Mouse (Mus musculus): ENCODE measurements around the gene Ccdc107.
A peak's percentile ranks its signal among the peaks of the same experiment; 100 is the strongest.

Ccdc107 gene

GRCm38 (mm10) chr4:43492821-43493185 lies at the start of gene Ccdc107:
TSS of gene Ccdc107 (plus strand) at chr4:43492900.
- DNase-seq (ENCODE audit: extremely low read depth, insufficient read length, low spot score) = peak; percentile 99

GRCm38 (mm10) chr4:43443511-43443910 lies 49.2 kb upstream of the Ccdc107 start:
- DNase-seq (ENCODE audit: extremely low read depth, insufficient read length, low spot score) = peak; percentile 66

GRCm38 (mm10) chr4:43447251-43447650 lies 45.4 kb upstream of the Ccdc107 start:
- no peak for DNase-seq (ENCODE audit: extremely low read depth, insufficient read length, low spot score)

GRCm38 (mm10) chr4:43448554-43448953 lies 44.1 kb upstream of the Ccdc107 start:
- no peak for DNase-seq (ENCODE audit: extremely low read depth, insufficient read length, low spot score)

GRCm38 (mm10) chr4:43452315-43452714 lies 40.4 kb upstream of the Ccdc107 start:
- DNase-seq (ENCODE audit: extremely low read depth, insufficient read length, low spot score) = no peak

- DNase-seq (ENCODE audit: extremely low read depth, insufficient read length, low spot score) = no peak
Observed at GRCm38 (mm10) chr4:43453413-43453812, 39.3 kb upstream of the Ccdc107 start.

- no peak for DNase-seq (ENCODE audit: extremely low read depth, insufficient read length, low spot score)
Observed at GRCm38 (mm10) chr4:43454041-43454836, 38.5 kb upstream of the Ccdc107 start, which contains the start of gene Cd72. TSS of gene Cd72 (minus strand) at chr4:43454628.

GRCm38 (mm10) chr4:43456470-43456869 lies 36.2 kb upstream of the Ccdc107 start:
- DNase-seq (ENCODE audit: extremely low read depth, insufficient read length, low spot score) = no peak

- DNase-seq (ENCODE audit: extremely low read depth, insufficient read length, low spot score) = no peak
Observed at GRCm38 (mm10) chr4:43457124-43457523, 35.6 kb upstream of the Ccdc107 start.

- DNase-seq (ENCODE audit: extremely low read depth, insufficient read length, low spot score) = no peak
Observed at GRCm38 (mm10) chr4:43463102-43463501, 29.6 kb upstream of the Ccdc107 start.

GRCm38 (mm10) chr4:43465935-43466334 lies 26.8 kb upstream of the Ccdc107 start:
- DNase-seq (ENCODE audit: extremely low read depth, insufficient read length, low spot score) = no peak

GRCm38 (mm10) chr4:43466872-43467271 lies 25.8 kb upstream of the Ccdc107 start:
- DNase-seq (ENCODE audit: extremely low read depth, insufficient read length, low spot score) = no peak

- no peak for DNase-seq (ENCODE audit: extremely low read depth, insufficient read length, low spot score)
Observed at GRCm38 (mm10) chr4:43470301-43470700, 22.4 kb upstream of the Ccdc107 start.

GRCm38 (mm10) chr4:43473636-43474035 lies 19.1 kb upstream of the Ccdc107 start:
- DNase-seq (ENCODE audit: extremely low read depth, insufficient read length, low spot score) = no peak

- DNase-seq (ENCODE audit: extremely low read depth, insufficient read length, low spot score) = no peak
Observed at GRCm38 (mm10) chr4:43476604-43477003, 16.1 kb upstream of the Ccdc107 start.

GRCm38 (mm10) chr4:43477857-43478533 lies 14.7 kb upstream of the Ccdc107 start:
- no peak for DNase-seq (ENCODE audit: extremely low read depth, insufficient read length, low spot score)

- no peak for DNase-seq (ENCODE audit: extremely low read depth, insufficient read length, low spot score)
Observed at GRCm38 (mm10) chr4:43478534-43478858, 14.2 kb upstream of the Ccdc107 start.

GRCm38 (mm10) chr4:43478906-43479832 lies 13.5 kb upstream of the Ccdc107 start:
- DNase-seq (ENCODE audit: extremely low read depth, insufficient read length, low spot score) = no peak

GRCm38 (mm10) chr4:43480985-43481384 lies 11.7 kb upstream of the Ccdc107 start:
- DNase-seq (ENCODE audit: extremely low read depth, insufficient read length, low spot score) = no peak

- no peak for DNase-seq (ENCODE audit: extremely low read depth, insufficient read length, low spot score)
Observed at GRCm38 (mm10) chr4:43481894-43482456, 10.7 kb upstream of the Ccdc107 start.

- peak; percentile 86 for DNase-seq (ENCODE audit: extremely low read depth, insufficient read length, low spot score)
Observed at GRCm38 (mm10) chr4:43482591-43482990, 10.1 kb upstream of the Ccdc107 start.

Data from 3134 (cell line).